Mouse (Mus musculus) midbrain, embryonic 11.5 days (tissue): ENCODE results near the gene 1700123O20Rik. TPM values are rescaled to one million over a fixed set of nuclear protein-coding genes. Genes with fewer than 3 reads are reported as not detected.
A peak's percentile ranks its signal among the peaks of the same experiment; 100 is the strongest.

Source experiments
- ATAC-seq: fragments of 200-750 bp; cut with Nextera tagmentation; 2 replicates; pipeline ENCODE4 v1.8.0; 2017; ENCODE audit warnings: moderate TSS enrichment, moderate library complexity; ENCODE audit not compliant: low FRiP score
- DNase-seq: peaks from one replicate; pipeline ENCODE4 v3.0.0; 2015; ENCODE audit warnings: low spot score; ENCODE audit errors: missing footprints
- H3K27ac ChIP-seq: fragments of 300-500 bp; sonication (generic); 2 replicates; pipeline ENCODE4 v1.5.1; 2014; ENCODE audit warnings: low read depth, low read length
- H3K27me3 ChIP-seq: fragments of 300-500 bp; sonication (generic); 2 replicates; pipeline ENCODE4 v1.6.1; 2014; ENCODE audit warnings: mild to moderate bottlenecking, low read length, moderate library complexity, mixed read lengths; ENCODE audit not compliant: control insufficient read depth, insufficient read depth
- H3K36me3 ChIP-seq: fragments of 300-500 bp; sonication (generic); 2 replicates; pipeline ENCODE4 v1.6.1; 2014; ENCODE audit warnings: mild to moderate bottlenecking, low read length, moderate library complexity, mixed read lengths; ENCODE audit not compliant: control insufficient read depth, insufficient read depth
- H3K4me1 ChIP-seq: fragments of 300-500 bp; sonication (generic); 2 replicates; pipeline ENCODE4 v1.6.1; 2014; ENCODE audit warnings: low read length; ENCODE audit not compliant: control insufficient read depth, insufficient read depth
- H3K4me2 ChIP-seq: fragments of 300-500 bp; sonication (generic); 2 replicates; pipeline ENCODE4 v1.6.1; 2014; ENCODE audit warnings: mild to moderate bottlenecking, moderate library complexity
- H3K4me3 ChIP-seq: fragments of 300-500 bp; sonication (generic); 2 replicates; pipeline ENCODE4 v1.5.1; 2014; ENCODE audit warnings: low read depth, low read length
- H3K9ac ChIP-seq: fragments of 300-500 bp; sonication (generic); 2 replicates; pipeline ENCODE4 v1.6.1; 2014; ENCODE audit warnings: low read length
- H3K9me3 ChIP-seq: fragments of 300-500 bp; sonication (generic); 2 replicates; pipeline ENCODE4 v1.6.1; 2016; ENCODE audit warnings: low read length; ENCODE audit not compliant: control insufficient read depth
- WGBS: fragments of 180-500 bp; shearing (Covaris S2); extraction: QIAGEN DNeasy Blood & Tissue Kit; methylation state at CpG from one replicate; pipeline ENCODE4 v1.1.7; 2014; 5-methylcytosine and 5-hydroxymethylcytosine counted together
- polyA plus RNA-seq: library from polyadenylated mRNA; unstranded; fragments of >200 nt; fragmentation: Nextera tagmentation; extraction: Ambion mirVana; gene quantifications from 2 replicates; pipeline ENCODE4 v1.2.1, GENCODE M21; 2014

1700123O20Rik gene
- polyA plus RNA-seq, 1 experiment from 2014 or later = 96.7 TPM

DNA sequence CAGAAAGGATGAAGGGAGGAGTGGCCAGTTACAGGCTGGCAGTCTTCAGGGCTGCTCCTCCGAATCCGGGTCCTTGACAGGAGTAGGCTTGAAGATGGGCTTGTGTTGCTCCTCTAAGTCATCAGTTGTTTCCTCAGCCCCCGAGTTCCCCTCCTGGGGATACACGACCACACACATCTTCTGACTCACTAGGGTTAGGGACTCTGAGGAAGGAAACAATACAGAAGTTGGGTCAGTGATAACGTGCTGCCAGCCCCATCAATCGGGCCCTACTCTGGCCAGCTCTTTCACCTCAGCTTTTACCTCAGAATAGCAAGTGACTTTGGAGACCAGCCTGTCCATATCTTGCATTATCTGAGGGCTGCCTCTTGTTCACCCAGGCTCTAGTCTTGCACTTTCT, 38.0 kb downstream of the 1700123O20Rik start:
- H3K4me3 ChIP-seq = no peak overlapping the region
- ATAC-seq = no peak
- H3K9ac ChIP-seq = no peak overlapping the region
- H3K4me2 ChIP-seq = no peak overlapping the region
- no peaks in the 10 kb centered on the region for H3K36me3 ChIP-seq
- WGBS = 78% methylated on average over 6 of the region's 6 CpGs
- H3K9me3 ChIP-seq = no peaks in the 10 kb centered on the region
- DNase-seq = no peak
- H3K4me1 ChIP-seq = no peaks in the 10 kb centered on the region
- H3K27me3 ChIP-seq = no peaks in the 10 kb centered on the region
- H3K27ac ChIP-seq = no peak overlapping the region

DNA sequence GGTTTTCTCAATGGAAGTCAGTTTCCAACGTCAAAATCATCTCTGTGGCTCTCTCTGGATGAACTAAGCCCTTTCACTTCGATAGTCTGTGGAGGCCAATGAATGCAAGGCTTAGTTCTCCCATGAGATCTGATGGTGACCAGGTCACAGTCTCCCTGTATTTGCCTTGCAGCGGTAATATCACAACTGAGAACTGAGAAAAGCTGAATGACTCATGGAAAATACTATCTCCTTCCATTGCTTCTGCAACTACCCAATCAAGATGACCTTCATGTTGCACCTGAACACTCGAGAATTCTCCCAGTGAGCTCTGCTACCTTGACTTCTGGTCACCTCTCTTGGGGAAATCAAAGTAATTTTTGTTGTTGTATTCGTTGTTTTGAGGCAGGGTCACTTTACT, 41.5 kb downstream of the 1700123O20Rik start:
- WGBS = 78% methylated on average over 5 of the region's 5 CpGs
- no peaks in the 10 kb centered on the region for H3K9me3 ChIP-seq
- H3K4me3 ChIP-seq = no peak overlapping the region
- no peak overlapping the region for H3K9ac ChIP-seq
- no peaks in the 10 kb centered on the region for H3K36me3 ChIP-seq
- H3K4me2 ChIP-seq = no peak overlapping the region
- H3K4me1 ChIP-seq = no peaks in the 10 kb centered on the region
- no peaks in the 10 kb centered on the region for H3K27me3 ChIP-seq
- ATAC-seq = no peak
- no peak for DNase-seq
- H3K27ac ChIP-seq = no peak overlapping the region

DNA sequence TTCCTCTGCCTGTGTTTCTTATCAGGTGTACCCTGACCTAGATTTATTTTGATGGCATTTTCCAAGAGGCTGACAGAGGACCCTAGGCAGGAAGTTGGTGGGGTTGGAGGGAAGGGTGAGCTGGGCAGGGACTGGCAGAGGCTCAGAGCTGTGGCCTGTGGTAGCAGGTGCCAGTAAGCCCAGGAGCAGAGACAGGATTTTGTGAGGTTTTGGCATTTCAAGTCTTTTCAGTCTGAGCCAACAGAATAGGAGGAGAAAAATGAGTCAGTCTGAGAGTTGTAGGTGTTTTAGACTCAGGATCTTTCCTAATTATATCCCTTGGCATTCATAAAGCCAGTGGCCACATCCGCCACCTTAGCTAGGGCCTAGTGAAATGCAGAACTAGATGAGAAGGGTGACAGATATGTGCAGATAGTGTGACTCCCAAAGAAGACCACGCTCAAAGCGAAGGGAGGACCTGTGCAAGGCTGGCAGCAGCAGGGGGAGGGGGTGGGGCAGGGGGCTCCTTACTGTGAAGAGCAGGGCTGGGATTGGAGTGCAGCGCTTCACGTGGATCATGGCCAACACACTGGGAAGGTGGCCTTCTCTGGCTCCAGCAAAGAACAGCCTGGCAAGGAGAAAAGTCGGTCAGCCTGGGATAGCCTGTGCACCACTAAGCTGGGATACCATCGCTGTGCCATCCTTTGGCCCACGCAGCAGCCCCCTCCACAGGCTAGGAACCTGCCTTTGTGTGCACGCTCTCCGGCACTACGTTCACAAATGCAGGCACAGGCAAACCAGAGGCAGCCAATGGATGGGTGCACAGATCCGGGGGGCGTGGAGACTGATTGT, 43.0 kb downstream of the 1700123O20Rik start:
- Histone ChIP-seq H3K4me2 (no peak overlapping the region), H3K4me1 (no peaks in the 10 kb centered on the region), H3K27me3 (no peaks in the 10 kb centered on the region), H3K27ac (no peak overlapping the region), H3K4me3 (no peak overlapping the region), H3K9ac (no peak overlapping the region), H3K36me3 (no peaks in the 10 kb centered on the region), H3K9me3 (no peaks in the 10 kb centered on the region)
- 66% methylated on average over 13 of the region's 13 CpGs for WGBS
- no peak for ATAC-seq
- no peak for DNase-seq

DNA sequence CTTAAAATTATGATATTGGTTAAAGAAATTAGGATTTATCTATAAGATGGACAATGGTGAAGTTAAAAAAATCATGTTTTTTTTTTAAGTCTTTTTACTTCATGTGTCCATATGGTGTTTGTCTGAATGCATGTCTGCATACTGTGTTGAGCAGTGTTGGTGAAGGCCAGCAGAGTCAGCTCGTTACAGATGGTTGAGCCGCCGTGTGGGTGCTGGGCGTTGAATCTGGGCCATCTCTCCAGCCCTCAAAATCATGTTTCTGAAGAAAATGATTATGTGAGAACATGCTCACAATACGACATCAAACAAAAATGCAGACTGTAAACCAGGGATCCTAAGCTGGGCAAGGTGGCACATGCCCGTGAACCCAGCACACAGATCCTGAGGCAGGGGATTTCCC, 44.3 kb downstream of the 1700123O20Rik start:
- Histone ChIP-seq H3K36me3 (no peaks in the 10 kb centered on the region), H3K4me1 (no peaks in the 10 kb centered on the region), H3K4me2 (no peak overlapping the region), H3K4me3 (no peak overlapping the region), H3K9me3 (no peaks in the 10 kb centered on the region), H3K9ac (no peak overlapping the region), H3K27ac (no peak overlapping the region), H3K27me3 (no peaks in the 10 kb centered on the region)
- WGBS = 91% methylated on average over 6 of the region's 6 CpGs
- no peak for DNase-seq
- ATAC-seq = no peak

DNA sequence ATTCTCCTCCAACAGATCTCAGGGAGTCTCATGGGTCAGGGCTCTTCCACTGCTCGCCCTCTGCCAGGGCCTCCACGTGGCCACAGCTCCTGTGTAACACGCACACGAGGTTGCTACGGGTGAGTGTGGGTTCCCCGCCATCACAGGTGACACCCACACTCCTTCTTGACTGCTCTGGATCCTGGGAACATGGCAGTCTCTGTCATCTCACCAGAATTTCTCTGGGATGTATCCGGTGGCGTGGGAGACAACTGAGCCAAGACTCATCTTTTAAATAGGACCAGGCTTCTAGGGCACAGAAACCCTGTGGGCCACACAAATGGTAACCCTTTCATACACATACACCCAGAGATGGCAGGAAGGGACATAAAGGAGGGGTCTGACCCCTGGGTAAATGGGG, 46.2 kb downstream of the 1700123O20Rik start:
- H3K4me3 ChIP-seq = no peak overlapping the region
- WGBS = 88% methylated on average over 8 of the region's 8 CpGs
- ATAC-seq = no peak
- no peaks in the 10 kb centered on the region; the same call in 1 of the 2 replicates for H3K27me3 ChIP-seq
- peaks cover 6% of the 10 kb centered on the region for H3K4me1 ChIP-seq
- H3K4me2 ChIP-seq = no peak overlapping the region
- no peak for DNase-seq
- no peaks in the 10 kb centered on the region for H3K9me3 ChIP-seq
- H3K27ac ChIP-seq = no peak overlapping the region
- no peak overlapping the region for H3K9ac ChIP-seq
- H3K36me3 ChIP-seq = no peaks in the 10 kb centered on the region

DNA sequence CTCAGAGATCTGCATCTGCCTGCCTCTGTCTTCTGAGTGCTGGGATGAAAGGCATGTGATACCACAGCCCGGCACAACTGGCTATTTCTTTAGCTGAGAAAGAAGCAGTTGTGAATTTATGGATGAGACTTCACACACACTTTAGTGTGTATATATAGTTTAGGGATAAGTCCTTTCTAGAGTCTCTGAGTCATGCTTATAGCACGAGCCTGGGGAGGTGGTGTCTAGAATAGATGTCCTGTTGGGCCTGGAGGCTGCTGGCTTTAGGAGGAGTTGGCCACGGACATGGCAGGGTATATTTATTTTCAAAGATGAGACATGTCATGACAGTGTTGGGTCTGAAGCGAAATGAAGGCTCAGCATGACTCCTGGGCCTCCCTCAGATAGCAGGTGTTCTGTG, 48.0 kb downstream of the 1700123O20Rik start:
- Histone ChIP-seq H3K4me2 (no peak overlapping the region), H3K27ac (no peak overlapping the region), H3K4me1 (peaks cover 11% of the 10 kb centered on the region), H3K27me3 (no peaks in the 10 kb centered on the region; the same call in none of the 2 replicates), H3K9me3 (no peaks in the 10 kb centered on the region), H3K9ac (no peak overlapping the region), H3K4me3 (no peak overlapping the region), H3K36me3 (no peaks in the 10 kb centered on the region)
- 80% methylated on average over 4 of the region's 4 CpGs for WGBS
- DNase-seq (no peak), ATAC-seq (no peak)

DNA sequence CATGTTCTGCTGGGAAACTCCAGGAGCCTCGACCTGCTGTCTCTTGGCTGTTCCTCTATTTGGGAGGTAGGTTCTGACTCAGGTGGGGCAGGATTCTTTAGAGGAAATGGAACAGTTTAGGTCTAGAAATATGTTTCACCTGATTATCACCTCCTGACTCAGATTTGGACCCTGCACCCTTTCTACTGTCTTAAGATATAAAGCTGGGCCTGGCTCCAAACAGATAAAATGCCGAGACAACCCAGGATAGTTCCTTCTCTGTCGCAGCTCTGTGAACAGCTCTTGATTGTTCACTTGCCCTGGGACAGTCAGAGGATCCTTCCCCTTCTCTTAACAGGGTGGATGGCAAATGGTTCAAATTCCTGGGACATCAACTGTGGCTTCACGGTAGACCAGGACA, 49.2 kb downstream of the 1700123O20Rik start:
- 81% methylated on average over 4 of the region's 4 CpGs for WGBS
- H3K9me3 ChIP-seq = no peaks in the 10 kb centered on the region
- no peak overlapping the region for H3K27ac ChIP-seq
- no peaks in the 10 kb centered on the region; the same call in none of the 2 replicates for H3K27me3 ChIP-seq
- DNase-seq = no peak
- no peak overlapping the region for H3K4me2 ChIP-seq
- H3K4me3 ChIP-seq = no peak overlapping the region
- no peak for ATAC-seq
- no peaks in the 10 kb centered on the region for H3K36me3 ChIP-seq
- peaks cover 11% of the 10 kb centered on the region for H3K4me1 ChIP-seq
- no peak overlapping the region for H3K9ac ChIP-seq

DNA sequence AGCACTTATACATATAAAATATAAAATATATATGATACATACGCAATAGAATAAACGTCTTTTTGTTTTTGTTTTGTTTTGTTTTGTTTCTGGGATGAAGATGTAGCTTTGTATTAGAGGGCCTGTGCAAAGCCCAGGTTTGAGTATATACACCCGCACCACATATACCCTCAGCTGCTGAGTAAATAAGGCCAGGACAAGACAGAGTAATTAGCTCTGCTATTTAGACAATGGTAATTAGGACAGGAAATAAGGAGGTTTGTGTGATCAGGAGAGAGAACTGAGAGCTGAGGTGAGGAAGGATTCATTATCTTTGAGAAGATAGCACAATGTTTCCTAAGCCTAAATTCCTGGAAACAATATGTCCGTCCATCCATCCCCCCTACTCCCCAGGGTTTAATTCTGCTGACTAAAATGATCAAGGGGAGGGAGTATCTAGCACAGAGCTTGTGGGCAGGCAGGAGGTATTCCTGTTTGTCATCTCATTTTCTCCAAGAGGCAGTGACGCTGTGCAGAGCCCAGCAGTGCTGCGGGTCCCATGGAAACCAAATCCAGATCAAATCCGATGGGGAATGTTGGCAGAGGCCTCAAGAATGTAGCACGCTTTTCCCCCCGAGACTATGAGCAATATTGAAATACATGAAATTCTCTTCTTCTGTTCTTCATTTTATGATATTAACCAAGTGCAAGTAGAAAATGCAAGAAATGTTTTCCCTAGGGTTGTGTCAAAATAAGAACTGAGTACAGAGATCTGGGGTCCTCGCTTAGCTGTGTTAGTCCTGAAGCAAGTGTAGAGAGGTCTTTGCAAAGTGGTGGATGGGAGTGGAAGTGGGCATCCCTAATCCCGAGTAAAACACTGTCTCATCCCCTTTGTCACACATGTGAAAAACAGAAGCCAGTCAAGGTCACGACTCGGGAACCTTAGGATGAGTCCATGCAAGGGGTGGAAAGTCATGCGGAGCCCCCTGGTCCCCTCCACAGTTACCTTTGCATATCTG, 50.8 kb downstream of the 1700123O20Rik start:
- 39% methylated on average over 14 of the region's 14 CpGs for WGBS
- peak; percentile 89 for DNase-seq

DNA sequence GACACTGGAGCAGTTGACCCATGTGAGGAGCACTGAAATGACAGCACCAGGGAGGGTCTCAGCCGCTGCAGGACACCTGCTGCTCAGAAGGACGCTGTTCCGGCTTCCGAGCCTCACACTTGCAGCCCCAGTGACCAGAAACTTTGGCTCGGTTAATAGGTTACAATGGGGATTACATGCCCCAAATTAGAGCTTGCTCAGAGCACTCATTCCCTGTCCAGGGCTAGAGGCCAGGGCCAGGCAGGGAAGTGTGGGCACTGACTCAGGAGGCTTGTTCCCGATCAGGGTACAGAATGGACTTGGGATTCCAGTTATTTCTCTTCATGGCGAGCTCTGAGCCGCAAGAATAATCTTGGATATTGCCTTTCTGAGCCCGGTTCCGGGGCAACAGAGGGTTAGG, 51.6 kb downstream of the 1700123O20Rik start:
- H3K4me3 ChIP-seq = no peak overlapping the region
- no peak overlapping the region for H3K27ac ChIP-seq
- no peak overlapping the region for H3K9ac ChIP-seq
- no peak for DNase-seq
- no peak overlapping the region for H3K4me2 ChIP-seq
- no peaks in the 10 kb centered on the region for H3K9me3 ChIP-seq
- no peaks in the 10 kb centered on the region; the same call in none of the 2 replicates for H3K27me3 ChIP-seq
- H3K4me1 ChIP-seq = peaks cover 11% of the 10 kb centered on the region
- no peaks in the 10 kb centered on the region for H3K36me3 ChIP-seq
- no peak for ATAC-seq
- 40% methylated on average over 10 of the region's 10 CpGs for WGBS

More for the DNA sequence above, 50.8 kb downstream of the 1700123O20Rik start:
- H3K9me3 ChIP-seq = no peaks in the 10 kb centered on the region
- no peak overlapping the region for H3K4me3 ChIP-seq
- H3K27me3 ChIP-seq = no peaks in the 10 kb centered on the region; the same call in none of the 2 replicates
- peak; percentile 79 for ATAC-seq
- no peaks in the 10 kb centered on the region for H3K36me3 ChIP-seq
- H3K9ac ChIP-seq = no peak overlapping the region
- H3K4me1 ChIP-seq = peaks cover 11% of the 10 kb centered on the region
- no peak overlapping the region for H3K4me2 ChIP-seq
- no peak overlapping the region for H3K27ac ChIP-seq
